Mouse (Mus musculus) forebrain, embryonic 14.5 days (tissue): ENCODE measurements around the gene Hpn. TPM values are rescaled to one million over a fixed set of nuclear protein-coding genes. Genes with fewer than 3 reads are reported as not detected.

Source experiments
- polyA plus RNA-seq: library from polyadenylated mRNA; unstranded; fragments of >200 nt; fragmentation: Nextera tagmentation; extraction: Ambion mirVana; gene quantifications from 2 replicates; pipeline ENCODE4 v1.2.1, GENCODE M21; 2014

The Hpn gene
- polyA plus RNA-seq, 1 experiment from 2014 or later, result not detected

Other genes starting within 250 kb of the Hpn start
- gene Cd22, start 234.9 kb downstream of the Hpn start, polyA plus RNA-seq, result not detected in 2 replicates
- 1.0 and 1.7 TPM in 2 replicates for gene Mag, start 200.4 kb downstream of the Hpn start, polyA plus RNA-seq
- not detected in 2 replicates for gene Hamp2, start 190.6 kb downstream of the Hpn start, polyA plus RNA-seq
- gene Hamp, start 171.3 kb downstream of the Hpn start, polyA plus RNA-seq, result not detected in 2 replicates
- gene Usf2, start 158.5 kb downstream of the Hpn start, polyA plus RNA-seq, result 20.3 and 25.0 TPM in 2 replicates
- 16.8 and 19.2 TPM in 2 replicates for gene Lsr, start 141.8 kb downstream of the Hpn start, polyA plus RNA-seq
- gene Fam187b, start 141.5 kb downstream of the Hpn start, polyA plus RNA-seq, result 0.20 and 0.35 TPM in 2 replicates
- 17.2 and 18.4 TPM in 2 replicates for gene Fxyd5, start 72.8 kb downstream of the Hpn start, polyA plus RNA-seq
- 46.8 and 67.8 TPM in 2 replicates for gene Fxyd7, start 63.8 kb downstream of the Hpn start, polyA plus RNA-seq
- gene Fxyd1, start 58.1 kb downstream of the Hpn start, polyA plus RNA-seq, result 9.4 and 12.3 TPM in 2 replicates
- 0.08 and 0.15 TPM in 2 replicates for gene Lgi4, start 55.9 kb downstream of the Hpn start, polyA plus RNA-seq
- gene Fxyd3, start 38.6 kb downstream of the Hpn start, polyA plus RNA-seq, result not detected in 2 replicates
- 2.8 and 4.4 TPM in 2 replicates for gene Scn1b, start 11.7 kb upstream of the Hpn start, polyA plus RNA-seq
- gene Gramd1a, start 40.6 kb upstream of the Hpn start, polyA plus RNA-seq, result 150 and 200 TPM in 2 replicates
- gene Scgb2b2, start 175.2 kb upstream of the Hpn start, polyA plus RNA-seq, result not detected in 2 replicates
- gene Scgb1b2, start 176.5 kb upstream of the Hpn start, polyA plus RNA-seq, result not detected in 2 replicates
- not detected in 2 replicates for gene Scgb2b3, start 246.8 kb upstream of the Hpn start, polyA plus RNA-seq